Mouse (Mus musculus): Measurements from ENCODE around the gene Raet1e. TPM values are rescaled to one million over a fixed set of nuclear protein-coding genes. Genes with fewer than 3 reads are reported as not detected.
"Not testable (repeated sequence)": the region's sequence is repeated elsewhere in the genome, so short reads cannot be mapped to it uniquely, and the experiment has no call there.

Raet1e gene
- total RNA-seq, 2 experiments from 2014 or later = 2.7 to 3.2 TPM

- peak in 1 of 2 experiments; percentile 32 for DNase-seq (ENCODE audit: low spot score in 2 of 2)
Measured at GRCm38 (mm10) chr10:22163705-22164583, 5.6 kb downstream of the Raet1e start.

DNA sequence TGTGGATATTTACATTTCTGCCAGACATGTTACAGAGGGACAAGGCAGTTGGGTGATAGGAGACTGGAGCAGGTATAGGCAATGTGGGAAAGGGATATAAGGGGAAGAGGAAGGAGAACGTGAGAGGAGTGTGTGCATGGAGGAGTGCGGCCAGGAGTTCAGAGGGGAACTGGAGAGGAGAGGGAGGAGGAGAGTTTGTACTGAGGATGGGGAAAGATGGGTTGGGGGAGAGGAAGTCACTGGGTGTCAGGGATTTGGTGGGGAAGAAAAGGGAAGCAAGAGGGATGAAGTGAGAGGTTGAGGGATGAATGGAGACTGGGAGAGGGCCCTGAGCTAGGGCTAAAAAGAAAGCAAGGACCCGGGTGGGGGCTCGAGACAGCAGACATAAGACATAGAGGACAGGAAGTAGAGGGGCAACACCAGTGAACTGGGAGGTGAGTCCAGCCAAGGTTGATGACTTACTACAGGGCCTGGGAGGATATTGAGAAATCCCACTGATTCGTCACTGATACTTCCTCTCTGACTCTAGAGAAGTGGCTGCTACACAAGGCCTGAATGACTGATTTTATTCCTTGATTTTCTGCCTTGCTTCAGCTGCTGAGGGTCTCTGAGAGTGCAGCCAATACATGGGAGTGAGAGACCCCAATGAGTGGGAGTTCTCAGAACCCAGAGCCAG is 7.1 kb downstream of the Raet1e start:
- not testable (repeated sequence) for DNase-seq (ENCODE audit: low spot score in 2 of 2)

GRCm38 (mm10) chr10:22166025-22166424 is 7.7 kb downstream of the Raet1e start:
- not testable (repeated sequence) for DNase-seq (ENCODE audit: low spot score in 2 of 2)

DNA sequence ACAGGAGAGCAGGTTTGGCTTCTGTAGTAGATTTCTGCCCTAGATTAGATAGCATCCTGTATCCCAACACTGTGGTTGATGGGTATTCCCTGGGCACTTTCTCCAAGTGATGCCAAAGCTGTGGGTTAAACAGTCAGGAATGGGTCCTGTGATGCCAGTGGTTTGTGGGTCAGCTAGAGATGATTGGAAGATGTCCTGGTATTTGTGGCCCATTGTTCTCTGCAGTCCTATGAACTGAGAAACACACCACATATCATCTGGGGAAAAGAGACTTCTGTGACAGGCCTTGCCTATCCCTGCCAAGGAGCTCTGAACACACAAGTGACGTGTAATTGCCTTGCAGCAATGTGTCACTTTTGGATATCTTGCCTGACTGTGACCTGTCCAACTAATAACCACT is 8.7 kb downstream of the Raet1e start:
- DNase-seq (ENCODE audit: low spot score in 2 of 2) = not testable (repeated sequence)

- DNase-seq (ENCODE audit: low spot score in 2 of 2) = not testable (repeated sequence)
Measured at GRCm38 (mm10) chr10:22169116-22169515, 10.7 kb downstream of the Raet1e start.

GRCm38 (mm10) chr10:22172431-22173334 is 14.3 kb downstream of the Raet1e start:
- DNase-seq (ENCODE audit: low spot score in 2 of 2) = not testable (repeated sequence)

DNA sequence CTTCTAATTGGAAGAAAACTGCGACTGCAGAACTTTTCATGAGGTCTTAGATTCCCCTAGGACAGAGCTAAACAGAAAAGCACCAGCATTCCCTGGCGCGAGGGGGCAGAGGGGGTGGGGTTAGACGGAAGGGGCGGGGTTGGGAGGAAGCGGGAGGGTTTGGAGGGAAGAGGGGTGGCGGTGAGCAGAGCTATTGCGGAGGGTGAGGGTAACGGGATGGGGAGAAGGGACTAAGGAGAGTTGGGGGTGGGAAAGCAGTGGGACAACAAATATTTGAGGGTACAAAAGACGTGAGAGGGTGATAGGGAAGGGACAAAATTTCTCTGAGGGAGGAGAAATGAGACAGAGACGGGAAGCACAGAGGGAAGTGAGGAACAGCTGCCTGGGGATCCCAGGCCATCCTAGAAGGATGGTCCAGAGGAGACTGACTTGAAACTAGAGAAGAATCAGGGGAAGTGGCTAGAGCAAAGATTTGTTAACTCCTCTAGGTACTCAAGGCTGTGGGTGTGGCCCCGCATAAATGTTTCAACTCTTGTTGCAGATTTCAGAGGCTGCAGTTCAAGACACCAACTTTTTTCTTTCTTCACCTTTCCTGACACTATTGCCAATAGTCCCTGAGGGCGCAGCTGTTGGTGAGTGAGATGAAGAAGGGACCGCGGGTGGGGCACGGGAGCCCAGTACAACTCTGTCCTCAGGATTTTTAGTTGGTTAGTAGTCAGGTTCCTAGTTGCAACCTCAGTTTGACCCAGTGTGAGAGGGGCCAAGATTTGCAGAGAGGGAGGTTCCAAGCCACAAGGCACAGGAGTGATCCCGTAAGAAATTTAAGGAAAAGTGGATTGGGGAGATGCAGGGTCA is 15.2 kb downstream of the Raet1e start:
- DNase-seq (ENCODE audit: low spot score in 2 of 2) = not testable (repeated sequence)

- DNase-seq (ENCODE audit: low spot score in 2 of 2) = not testable (repeated sequence)
Measured at GRCm38 (mm10) chr10:22174190-22174487, 15.8 kb downstream of the Raet1e start.

GRCm38 (mm10) chr10:22176515-22176914 is 18.1 kb downstream of the Raet1e start:
- DNase-seq (ENCODE audit: low spot score in 2 of 2) = not testable (repeated sequence)

GRCm38 (mm10) chr10:22191035-22191434 is 32.7 kb downstream of the Raet1e start:
- DNase-seq (ENCODE audit: low spot score in 2 of 2) = not testable (repeated sequence)

DNA sequence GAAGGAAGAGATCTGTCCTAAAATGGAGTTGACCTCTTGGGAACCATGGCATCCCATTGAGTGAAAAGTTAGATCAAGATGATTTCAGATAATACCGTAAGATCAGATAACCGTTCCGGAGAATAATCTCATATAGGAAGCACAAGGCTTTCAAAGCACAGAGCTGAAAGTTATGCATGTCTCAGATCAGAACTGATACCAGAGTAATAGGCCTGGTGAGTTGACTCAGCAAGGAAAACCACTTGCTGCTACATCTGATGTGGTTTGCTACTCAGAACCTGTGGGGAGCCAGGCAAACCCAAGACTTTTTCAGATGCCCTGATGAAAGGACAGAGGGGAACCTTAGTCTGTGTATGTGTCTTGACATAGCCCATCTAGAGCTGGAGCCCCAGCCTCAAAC is 43.0 kb downstream of the Raet1e start:
- DNase-seq (ENCODE audit: low spot score in 2 of 2) = not testable (repeated sequence)

GRCm38 (mm10) chr10:22202784-22203583 is 44.6 kb downstream of the Raet1e start:
- not testable (repeated sequence) for DNase-seq (ENCODE audit: low spot score in 2 of 2)

GRCm38 (mm10) chr10:22206443-22206842 is 48.1 kb downstream of the Raet1e start:
- not testable (repeated sequence) for DNase-seq (ENCODE audit: low spot score in 2 of 2)

DNA sequence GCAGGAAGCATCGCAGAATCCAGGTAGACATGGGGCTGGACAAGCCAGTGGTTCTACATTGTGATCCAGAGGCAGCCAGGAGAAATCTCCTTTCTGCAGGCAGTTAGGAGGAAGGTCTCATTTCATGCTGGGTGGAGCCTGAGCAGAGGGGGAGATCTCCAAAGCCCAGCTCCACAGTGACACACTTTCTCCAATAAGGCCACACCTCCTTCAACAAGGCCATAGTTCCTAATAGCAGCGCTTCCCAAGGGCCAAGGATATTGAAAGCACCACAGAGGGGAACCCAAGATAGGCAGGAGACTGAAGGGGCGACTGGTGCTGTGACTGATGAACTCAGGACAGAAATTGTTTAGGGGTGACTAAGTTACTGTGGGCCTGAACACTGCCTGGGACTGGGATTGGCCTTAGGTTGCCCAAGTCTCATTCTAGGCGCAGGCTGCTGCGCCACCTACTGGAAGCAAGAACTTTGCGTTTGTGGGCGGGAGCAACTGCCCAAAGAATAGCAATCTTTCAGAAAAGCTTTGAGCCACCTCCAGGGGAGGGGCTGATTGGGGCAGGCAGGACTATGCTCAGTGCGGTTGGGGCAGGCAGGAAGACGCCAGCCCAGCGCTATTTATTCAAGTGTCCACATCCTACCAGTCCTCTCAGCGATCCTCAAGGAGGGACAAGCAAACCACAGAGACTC is 53.8 kb downstream of the Raet1e start:
- peak; percentile 19 to 25 for DNase-seq (ENCODE audit: low spot score in 2 of 2)

DNA sequence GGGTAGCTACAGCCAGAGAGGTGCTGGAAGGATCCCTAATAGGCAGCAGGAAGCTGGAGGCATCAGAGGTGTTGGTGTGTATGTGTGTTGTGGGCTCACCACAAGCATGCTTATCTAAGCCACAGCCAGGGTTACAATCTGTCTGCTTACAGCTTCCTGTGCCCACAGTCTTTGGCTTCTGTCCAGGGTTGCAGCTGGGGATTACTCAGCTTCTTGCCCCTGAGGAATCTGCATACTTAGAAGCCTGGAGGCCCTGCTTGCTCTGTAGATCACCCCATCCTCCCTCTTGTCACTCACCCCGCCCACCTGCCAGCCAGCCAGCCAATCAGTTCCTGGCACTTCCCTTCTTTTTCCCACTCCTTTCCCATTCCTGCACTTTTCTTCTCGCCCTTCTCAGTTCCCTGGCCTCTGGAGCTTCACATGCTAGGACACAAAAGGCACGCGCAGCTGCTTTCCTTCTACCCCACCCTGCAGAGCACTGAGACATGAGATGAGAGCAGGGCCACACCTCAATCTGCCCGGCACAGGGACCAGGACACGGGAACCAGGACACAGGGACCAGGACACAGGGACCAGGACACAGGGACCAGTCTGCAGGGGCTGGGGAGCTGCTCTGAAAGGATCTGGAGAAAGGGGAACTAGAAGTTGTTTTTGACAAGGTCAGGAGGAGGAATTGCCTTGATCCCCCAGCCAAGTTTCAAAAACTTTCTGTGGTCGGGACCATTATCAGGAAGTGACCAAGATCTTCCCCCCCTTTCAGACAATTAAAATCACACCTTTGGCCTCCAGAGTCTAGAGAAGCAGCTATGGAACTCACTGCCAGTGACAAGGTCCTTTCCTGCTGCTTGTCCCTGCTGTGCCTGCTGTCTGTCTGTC is 65.3 kb downstream of the Raet1e start:
- not testable (repeated sequence) for DNase-seq (ENCODE audit: low spot score in 2 of 2)

DNA sequence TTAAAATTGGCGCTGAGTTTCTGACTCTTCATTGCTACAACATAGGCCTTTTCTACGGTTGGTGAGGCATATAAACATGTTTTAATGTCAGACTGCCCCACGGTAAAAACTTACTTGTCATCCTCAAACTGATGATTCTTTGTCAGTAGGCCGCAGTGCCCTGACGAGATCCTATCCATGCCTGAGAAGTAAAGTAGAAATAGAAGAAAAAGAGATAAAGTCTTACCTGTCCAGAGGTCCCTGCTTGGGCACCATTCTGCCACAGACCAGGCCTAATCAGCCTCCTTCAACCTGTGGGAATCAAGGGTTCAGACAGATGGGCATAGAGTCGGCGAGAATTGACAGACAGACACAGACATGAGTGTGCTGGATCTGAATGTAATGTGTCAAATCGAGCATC is 106.7 kb downstream of the Raet1e start:
- DNase-seq (ENCODE audit: low spot score in 2 of 2) = no peak

GRCm38 (mm10) chr10:22270879-22271786 is 112.8 kb downstream of the Raet1e start:
- DNase-seq (ENCODE audit: low spot score in 2 of 2) = not testable (repeated sequence)

All from adrenal gland, postnatal 4 days (tissue).